Mouse (Mus musculus): Measurements from ENCODE around the gene Mitf. TPM values are rescaled to one million over a fixed set of nuclear protein-coding genes. Genes with fewer than 3 reads are reported as not detected.

Mitf gene
- polyA plus RNA-seq, 1 experiment from 2014 or later, result 1.5 TPM

DNA sequence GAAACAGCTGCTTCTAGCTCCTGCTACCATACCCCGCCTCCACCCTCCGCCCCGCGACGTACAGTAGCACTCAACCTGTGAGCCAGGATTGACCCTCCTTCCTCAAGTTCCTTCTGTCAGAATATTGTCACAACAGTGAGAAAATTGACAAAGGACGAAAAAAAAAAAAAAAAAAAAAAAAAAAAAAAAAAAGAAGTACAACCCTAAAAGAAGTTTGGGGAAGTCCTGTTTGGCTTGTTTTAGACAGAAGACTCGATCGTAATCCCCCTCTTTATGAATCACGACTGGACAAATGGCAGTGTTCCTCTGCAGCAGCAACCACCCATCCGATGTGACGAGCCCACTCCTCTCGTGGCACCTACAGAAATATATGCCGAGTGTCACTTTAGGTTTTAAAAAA is 255.0 kb downstream of the Mitf start:
- H3K9me3 ChIP-seq (ENCODE audit: control insufficient read depth, low read length), result no peaks in the 10 kb centered on the region
- H3K4me3 ChIP-seq (ENCODE audit: low read depth, low read length), result no peak overlapping the region
- H3K4me2 ChIP-seq (replicated peaks; ENCODE audit: low read depth), result no peak overlapping the region
- ATAC-seq (ENCODE audit: low FRiP score, low TSS enrichment) (no peak), DNase-seq (ENCODE audit: low spot score) (no peak)
- TF ChIP-seq EP300 (optimal IDR thresholded peaks at IDR 0.05) (no peak), CTCF (IDR thresholded peaks at IDR 0.05; ENCODE audit: low read depth) (no peak)
- H3K36me3 ChIP-seq (ENCODE audit: control insufficient read depth, insufficient read depth, low read length), result no peaks in the 10 kb centered on the region
- H3K9ac ChIP-seq (ENCODE audit: low read length), result no peak overlapping the region
- H3K4me1 ChIP-seq (replicated peaks; ENCODE audit: control insufficient read depth, insufficient read depth), result no peaks in the 10 kb centered on the region
- no peak overlapping the region for H3K27ac ChIP-seq (replicated peaks)
- H3K27me3 ChIP-seq (ENCODE audit: control insufficient read depth, insufficient read depth, low read length), result no peaks in the 10 kb centered on the region
- WGBS, result 79% methylated on average over 13 of the region's 13 CpGs

DNA sequence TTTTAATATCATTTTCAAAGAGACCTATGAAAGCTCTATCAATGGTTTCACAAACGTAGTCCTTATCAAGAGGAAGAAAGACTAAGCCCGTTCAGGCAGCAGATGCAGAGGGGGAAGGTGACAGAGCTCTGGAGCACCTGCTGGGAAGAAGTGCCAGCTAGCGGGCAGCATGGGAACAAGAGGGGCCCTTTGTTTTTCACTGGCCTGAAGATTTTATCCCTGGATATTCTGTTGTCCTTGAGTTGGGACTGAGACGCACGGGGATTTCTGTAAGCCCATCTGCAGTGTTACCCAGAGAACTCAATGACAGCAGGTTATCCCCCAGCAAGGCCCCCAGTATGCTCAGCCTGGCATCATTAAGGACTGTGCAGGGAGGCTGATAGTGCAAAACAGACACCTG is 258.1 kb downstream of the Mitf start:
- H3K27ac ChIP-seq (replicated peaks), result no peak overlapping the region
- ATAC-seq (ENCODE audit: low FRiP score, low TSS enrichment), result no peak
- DNase-seq (ENCODE audit: low spot score), result no peak

DNA sequence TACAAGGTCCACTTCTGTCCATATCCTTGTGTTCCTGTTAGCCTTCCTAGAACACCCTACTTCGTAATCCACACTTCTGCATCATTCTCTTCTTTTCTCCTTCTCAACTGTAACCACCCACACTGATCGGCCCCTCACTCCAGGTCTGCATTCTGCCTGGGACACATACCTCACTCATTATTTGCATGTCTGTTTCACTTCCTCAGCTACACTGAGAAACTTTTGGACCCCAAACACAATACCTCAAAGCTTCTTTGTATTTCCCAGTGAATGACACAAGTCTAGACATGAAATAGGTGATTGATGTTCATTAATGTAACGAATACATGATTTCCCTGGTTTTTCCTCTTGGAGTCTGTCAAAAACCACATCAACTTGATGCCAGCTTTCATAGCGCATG is 259.6 kb downstream of the Mitf start:
- TF ChIP-seq CTCF (IDR thresholded peaks at IDR 0.05; ENCODE audit: low read depth), result no peak
- TF ChIP-seq EP300 (optimal IDR thresholded peaks at IDR 0.05), result no peak
- no peak overlapping the region for H3K27ac ChIP-seq (replicated peaks)
- H3K4me1 ChIP-seq (replicated peaks; ENCODE audit: control insufficient read depth, insufficient read depth), result no peaks in the 10 kb centered on the region
- H3K4me3 ChIP-seq (ENCODE audit: low read depth, low read length), result no peak overlapping the region
- H3K27me3 ChIP-seq (ENCODE audit: control insufficient read depth, insufficient read depth, low read length), result no peaks in the 10 kb centered on the region
- DNase-seq (ENCODE audit: low spot score) (no peak), ATAC-seq (ENCODE audit: low FRiP score, low TSS enrichment) (no peak)
- no peak overlapping the region for H3K9ac ChIP-seq (ENCODE audit: low read length)
- H3K9me3 ChIP-seq (ENCODE audit: control insufficient read depth, low read length), result no peaks in the 10 kb centered on the region
- no peaks in the 10 kb centered on the region for H3K36me3 ChIP-seq (ENCODE audit: control insufficient read depth, insufficient read depth, low read length)
- 81% methylated on average over 4 of the region's 4 CpGs for WGBS
- H3K4me2 ChIP-seq (replicated peaks; ENCODE audit: low read depth), result no peak overlapping the region

More for the DNA sequence above, 258.1 kb downstream of the Mitf start:
- H3K36me3 ChIP-seq (ENCODE audit: control insufficient read depth, insufficient read depth, low read length), result no peaks in the 10 kb centered on the region
- no peaks in the 10 kb centered on the region for H3K27me3 ChIP-seq (ENCODE audit: control insufficient read depth, insufficient read depth, low read length)
- no peaks in the 10 kb centered on the region for H3K4me1 ChIP-seq (replicated peaks; ENCODE audit: control insufficient read depth, insufficient read depth)
- WGBS, result 38% methylated on average over 5 of the region's 5 CpGs
- H3K4me2 ChIP-seq (replicated peaks; ENCODE audit: low read depth), result no peak overlapping the region
- TF ChIP-seq CTCF (IDR thresholded peaks at IDR 0.05; ENCODE audit: low read depth) (no peak), EP300 (optimal IDR thresholded peaks at IDR 0.05) (no peak)
- no peak overlapping the region for H3K9ac ChIP-seq (ENCODE audit: low read length)
- H3K4me3 ChIP-seq (ENCODE audit: low read depth, low read length), result no peak overlapping the region
- no peaks in the 10 kb centered on the region for H3K9me3 ChIP-seq (ENCODE audit: control insufficient read depth, low read length)

Other genes with a start within 250 kb of the Mitf start
- gene Frmd4b, start 189.5 kb upstream of the Mitf start, polyA plus RNA-seq (2015; fragmentation: Nextera tagmentation; extraction: Ambion mirVana), result 11.2 TPM in 2 replicates